Mouse (Mus musculus) lung, postnatal 36 days (tissue): ENCODE results near the gene Aven.

Source experiments
- DNase-seq: peaks from one replicate; pipeline ENCODE4 v3.0.0; 2022; ENCODE audit warnings: mixed read lengths

The Aven gene

DNA sequence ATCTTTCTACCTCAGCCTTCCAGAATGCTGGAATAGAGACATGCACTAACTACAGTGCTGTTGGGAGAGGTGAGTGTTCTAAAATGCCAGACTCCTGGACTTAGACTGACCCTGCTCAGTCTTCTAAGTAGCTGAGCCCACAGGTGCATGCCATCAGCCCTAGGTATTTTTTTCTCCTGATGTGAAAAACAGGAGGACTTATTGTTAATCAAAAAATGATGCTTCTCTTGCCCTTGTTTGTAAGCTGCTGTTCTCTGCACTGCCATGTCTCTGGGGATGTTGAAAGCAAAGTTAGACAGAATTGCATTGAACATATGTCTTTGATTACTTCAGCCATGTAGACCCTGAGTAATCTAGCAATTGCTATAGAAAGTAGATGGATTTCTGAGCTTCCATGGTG, 64.7 kb downstream of the Aven start:
- DNase-seq, result no peak

DNA sequence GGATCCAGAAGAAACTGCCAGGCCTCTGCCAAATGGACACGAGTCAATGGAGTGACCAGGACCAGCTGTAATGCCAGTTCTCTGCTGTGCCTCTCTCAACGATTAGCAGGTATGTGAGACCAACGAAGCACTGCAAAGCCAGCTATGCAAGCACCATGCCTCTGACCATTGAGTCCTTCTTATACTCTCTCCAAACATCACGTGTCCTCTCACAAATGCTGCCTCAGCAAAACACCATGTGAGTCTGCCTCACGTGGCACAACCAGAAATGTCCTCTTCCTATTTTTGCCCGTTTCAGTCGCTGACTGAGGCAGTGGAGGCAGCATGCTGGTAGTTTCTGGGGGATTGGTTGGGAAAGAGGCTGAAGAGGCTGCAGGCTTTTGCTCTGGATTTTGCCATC, 68.8 kb downstream of the Aven start:
- DNase-seq, result no peak

DNA sequence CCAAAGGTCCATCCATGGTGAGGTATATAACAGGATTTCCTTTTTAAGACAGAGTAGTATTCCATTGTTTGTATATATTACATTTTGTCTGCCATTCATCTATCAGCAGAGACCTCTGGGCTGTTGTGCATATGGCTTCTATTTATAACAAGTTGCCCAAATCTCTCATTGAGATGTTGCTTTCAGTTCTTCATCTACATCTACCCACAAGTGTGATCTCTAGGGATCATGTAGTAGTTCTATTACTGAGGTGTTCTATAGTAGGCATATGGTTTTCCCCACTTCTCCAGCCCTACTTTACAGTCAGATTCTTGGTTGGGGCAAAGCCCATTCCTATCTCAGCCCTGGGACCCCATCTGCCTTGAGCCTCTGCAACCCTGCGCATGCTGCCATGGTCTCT, 72.3 kb downstream of the Aven start:
- DNase-seq, result no peak

DNA sequence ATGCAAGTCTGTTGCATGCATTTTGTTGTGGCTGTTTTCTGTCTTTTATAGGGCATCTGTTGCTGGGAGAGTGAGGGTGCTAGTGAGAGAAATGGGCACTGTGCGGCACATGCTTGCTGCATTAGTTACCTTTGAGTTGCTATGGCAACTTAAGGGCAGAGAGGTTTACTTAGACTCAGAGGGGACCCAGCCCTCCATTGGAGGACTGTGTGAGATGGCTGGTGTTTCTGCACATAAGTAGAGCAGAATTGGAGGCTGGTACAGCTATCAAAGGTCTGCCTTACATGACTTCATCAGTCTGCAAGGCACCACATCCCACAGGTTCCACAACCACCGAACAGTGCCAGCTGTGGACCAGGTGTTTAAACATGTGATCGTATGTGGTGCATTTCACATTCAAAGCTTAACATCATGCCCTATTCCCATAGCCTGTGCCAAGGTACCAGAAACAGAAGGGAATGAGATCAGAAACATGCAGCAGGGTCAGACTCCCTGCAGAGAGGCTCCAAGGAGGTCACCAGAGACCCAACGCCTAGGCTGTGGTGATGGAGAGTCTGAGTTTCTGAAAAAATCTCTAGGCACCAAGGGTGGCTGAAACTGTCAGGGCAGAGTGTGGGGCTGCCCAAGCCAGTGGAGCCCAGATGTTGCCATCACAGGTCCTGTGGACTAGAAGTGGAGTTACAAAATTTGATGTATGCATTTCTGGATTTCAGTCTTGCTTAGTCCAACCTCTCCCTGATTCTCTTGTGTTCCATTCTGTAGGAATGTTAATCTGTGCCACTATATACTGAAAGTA, 73.7 kb downstream of the Aven start:
- no peak for DNase-seq

DNA sequence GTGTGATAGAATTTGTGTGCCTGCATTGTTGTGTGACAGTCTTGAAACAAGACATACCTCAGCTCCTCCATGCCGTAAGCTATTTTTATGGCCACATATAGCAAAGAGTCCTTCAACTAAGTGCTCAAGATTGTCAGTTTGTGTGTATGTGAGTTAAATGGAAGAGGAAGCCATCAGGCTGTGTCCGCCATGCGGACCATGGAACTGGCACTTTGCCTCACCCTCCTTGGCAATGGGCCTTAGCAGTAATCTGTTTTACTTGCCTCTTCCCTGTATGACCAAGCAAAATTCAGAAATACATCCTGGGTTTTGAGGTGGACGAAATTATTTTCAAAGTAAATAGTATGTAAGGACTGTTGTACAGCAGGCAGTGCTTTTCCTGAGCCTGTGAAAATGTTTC, 75.0 kb downstream of the Aven start:
- DNase-seq, result no peak

DNA sequence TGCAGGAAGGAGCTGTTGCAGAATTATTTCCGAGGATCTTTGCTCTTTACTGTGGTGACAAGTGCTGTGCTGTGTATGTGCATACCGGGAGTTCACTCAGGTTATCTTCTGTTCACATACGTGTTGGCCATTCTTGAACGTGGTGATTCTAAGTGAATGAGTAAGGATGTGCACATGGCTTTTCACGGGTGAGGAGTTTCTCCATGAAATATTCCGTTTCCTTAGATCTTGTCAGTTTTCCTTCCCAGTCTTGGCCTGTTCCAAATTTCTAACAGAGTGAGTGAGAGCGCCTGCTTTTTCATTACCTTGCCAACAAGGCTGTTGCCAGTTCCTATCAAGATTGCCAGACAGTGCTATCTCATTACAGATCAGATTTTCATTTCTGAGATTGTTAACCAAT, 98.2 kb downstream of the Aven start:
- DNase-seq, result no peak

DNA sequence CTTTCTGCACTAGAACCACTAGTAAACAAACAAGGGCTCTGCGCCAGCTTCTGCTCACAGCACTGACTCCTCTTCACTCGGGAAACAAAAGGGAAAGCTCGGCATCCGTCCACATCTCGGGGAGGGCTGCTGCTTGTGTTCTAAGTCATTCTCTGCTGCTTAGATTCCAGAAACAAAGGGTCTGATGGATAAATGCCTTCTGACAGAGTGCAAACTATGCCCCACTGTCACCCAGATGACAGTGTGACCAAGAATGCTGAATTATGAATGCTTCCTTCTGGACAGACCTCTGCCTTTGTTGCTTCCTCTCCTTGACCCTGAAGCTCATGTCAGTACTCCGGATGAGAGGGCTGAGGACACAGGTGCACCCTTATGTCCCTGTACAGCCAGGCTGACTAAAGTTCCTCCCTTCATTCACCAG, 98.7 kb downstream of the Aven start:
- peak; percentile 14 for DNase-seq

DNA sequence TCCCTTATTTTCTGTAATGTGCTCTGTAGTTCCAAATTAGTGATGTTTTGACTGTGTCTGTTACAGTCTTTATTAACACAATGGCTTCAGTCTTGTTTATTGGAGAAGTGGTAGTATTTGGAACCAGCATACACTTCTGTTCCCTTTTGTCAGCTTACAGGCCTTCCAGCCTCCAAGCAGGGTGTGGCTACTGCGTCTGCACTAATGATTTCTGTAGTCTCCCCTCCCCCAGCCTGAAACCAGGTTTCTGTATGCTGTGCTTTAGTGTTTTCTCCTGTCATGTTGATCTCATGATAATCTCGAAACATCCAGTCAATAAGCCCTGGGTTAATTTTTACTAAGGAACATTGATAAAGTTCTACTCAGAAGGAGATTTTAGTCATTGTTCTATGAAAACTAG, 100.6 kb downstream of the Aven start:
- DNase-seq, result no peak

DNA sequence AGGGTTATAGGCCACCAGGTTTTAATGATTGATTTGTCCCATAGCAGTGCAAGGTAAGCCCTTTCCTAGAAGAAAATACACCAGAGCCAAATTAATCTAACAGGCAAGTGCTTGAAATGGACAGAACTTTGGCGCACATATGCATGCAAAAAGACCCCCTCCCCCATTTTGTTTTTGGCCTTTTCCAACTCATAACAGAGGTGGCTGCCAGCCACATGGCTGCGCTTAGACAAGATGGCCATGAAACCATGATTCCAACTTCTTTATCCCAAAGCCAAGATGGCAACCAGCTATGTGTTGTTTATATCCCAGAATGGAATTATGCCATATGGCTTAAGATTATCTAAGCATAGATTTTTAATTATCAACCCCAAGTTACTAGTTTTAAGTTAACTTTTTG, 101.0 kb downstream of the Aven start:
- DNase-seq, result no peak

DNA sequence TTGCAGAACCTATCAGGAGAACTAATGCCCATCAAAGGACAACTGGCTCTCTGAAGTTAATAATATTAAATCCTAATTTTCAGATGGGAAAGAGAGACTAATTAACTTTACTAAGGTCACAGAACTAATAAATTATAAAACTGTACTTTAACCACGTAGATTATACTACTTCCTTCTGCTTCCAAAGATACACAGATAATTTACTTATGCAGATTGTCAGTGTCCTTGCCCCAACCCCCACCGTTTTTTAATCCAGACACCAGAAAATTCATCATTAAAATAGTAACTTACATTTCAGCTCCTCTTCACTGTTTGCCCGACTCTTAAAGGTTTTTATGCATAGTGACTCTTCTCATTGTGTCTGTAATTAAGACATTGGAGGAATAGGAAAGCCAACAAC, 103.0 kb downstream of the Aven start:
- no peak for DNase-seq

DNA sequence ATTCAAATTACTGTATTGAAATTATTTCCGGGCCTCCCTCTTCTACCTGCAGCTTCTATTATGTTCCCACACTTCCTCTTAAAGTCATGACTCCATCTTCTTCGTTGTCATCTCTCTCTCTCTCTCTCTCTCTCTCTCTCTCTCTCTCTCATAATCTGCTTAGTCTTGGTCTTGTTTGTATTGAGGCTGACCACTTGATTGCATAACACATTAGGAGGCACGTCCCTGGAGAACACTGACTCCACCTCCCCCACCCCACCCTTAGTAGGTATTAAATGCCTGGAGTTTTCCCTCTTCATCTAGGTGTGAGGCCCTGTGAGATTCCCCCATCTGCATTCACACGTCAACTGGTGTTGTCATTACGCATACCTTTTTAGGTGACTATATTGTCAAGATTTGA, 103.7 kb downstream of the Aven start:
- no peak for DNase-seq

DNA sequence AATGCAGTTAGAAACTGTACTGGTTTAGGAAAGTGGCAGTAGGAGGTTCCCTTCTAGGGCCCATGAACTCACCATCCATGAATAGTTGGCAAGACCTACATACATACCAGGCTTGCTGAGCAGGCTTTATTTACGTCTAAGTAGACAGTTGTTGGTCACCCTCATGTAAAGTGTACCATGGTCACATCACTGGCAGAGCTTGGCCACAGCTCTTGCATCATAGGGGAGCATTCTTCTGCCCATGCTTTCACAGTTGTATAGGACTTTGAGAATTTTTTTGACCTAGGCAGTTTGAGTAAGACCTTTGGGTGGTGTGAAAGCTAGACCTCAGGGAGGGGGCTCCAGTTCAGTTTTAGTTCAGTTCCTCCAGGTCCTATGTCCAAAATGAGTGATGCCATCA, 104.3 kb downstream of the Aven start:
- DNase-seq, result no peak

DNA sequence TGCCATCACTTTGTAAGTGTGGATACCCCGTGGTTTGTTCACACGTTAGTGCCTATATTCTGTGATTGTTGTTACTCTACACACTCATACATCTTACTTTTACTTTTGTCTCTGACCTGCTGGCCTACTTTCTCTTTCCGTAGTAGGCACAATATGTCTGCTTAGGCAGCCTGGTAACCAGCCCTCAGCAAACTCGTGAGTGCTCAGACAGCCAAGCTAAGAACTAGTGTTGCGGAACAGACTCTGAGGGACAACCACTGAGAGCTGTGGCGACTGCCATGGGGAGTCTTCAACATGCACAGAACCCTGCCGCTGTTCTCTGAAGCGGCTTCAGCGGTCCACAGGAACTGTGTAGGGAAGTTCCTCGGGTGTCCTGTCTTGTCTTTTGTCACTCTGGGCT, 107.5 kb downstream of the Aven start:
- no peak for DNase-seq

DNA sequence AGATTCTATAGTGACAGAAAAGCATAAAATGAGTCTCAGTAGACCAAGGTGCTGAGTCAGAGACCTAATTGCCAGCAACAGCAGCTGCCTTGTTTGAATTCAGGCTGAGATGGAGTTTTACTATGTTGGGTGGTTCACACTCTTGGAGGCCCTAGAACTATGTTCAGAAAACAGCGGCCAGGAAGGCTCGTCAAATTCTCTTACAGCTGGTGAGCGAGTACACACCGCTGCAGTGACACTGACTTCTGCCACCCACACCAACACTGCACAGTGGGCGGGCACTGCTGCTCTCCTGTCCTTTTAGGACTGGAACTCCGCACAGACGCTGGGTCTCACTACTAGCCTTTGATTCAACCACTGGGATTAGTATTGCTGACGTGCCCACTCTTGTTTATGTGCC, 109.7 kb downstream of the Aven start:
- no peak for DNase-seq

DNA sequence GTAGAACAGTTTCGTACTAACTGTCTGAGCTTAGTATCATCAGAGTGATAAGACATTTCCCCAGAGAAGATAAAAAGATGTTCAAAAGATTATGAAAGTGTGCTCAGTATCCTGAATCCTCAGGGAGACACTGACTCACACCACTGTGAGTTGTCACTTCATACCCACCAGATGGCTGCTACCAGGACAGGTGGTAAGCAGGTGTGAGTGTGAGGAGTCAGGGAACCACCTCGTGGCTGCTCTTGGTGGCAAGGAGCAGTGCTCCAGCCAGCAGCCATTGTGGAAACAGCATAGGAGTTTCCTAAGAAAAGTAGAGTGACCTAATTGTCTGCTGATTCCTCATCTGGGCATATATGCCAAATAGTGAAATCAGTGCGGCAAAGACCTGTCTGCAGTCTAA, 113.8 kb downstream of the Aven start:
- DNase-seq, result no peak

DNA sequence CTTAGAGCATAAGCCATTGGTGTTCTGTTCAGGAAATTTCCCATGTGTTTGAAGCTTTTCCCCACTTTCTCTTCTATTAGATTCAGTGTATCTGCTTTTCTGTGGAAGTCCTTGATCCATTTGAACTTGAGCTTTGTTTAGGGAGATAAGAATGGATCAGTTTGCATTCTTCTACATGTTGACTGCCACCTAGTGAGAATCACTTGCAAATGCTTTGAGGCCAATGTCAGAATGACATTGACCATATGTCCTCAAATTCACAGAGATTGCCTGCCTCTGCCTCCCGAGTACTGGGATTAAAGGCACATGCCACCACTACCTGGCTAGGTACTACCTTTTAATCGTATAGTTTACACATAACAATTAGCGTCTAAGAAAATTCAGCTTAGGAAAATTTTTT, 119.9 kb downstream of the Aven start:
- DNase-seq, result peak; percentile 9

DNA sequence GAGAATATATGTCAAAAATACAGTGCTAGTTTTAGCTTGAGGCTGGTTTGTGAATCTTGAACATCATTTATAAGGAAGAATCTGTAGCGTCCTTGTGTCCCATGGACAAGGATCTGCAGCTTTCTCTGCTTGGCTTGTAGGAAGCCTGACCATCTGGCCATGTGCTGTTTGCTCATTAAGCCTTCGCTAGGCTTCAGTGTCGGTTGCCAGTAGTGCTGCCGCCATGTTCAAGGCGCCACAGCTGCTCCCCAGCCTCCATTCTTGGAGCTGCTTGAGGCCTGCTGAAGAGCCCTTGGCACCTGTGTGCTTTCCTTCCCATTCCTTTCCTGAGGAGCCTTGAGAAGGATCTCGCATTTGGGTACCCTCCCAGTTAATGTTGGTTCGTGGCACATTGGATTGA, 121.6 kb downstream of the Aven start:
- DNase-seq, result no peak

DNA sequence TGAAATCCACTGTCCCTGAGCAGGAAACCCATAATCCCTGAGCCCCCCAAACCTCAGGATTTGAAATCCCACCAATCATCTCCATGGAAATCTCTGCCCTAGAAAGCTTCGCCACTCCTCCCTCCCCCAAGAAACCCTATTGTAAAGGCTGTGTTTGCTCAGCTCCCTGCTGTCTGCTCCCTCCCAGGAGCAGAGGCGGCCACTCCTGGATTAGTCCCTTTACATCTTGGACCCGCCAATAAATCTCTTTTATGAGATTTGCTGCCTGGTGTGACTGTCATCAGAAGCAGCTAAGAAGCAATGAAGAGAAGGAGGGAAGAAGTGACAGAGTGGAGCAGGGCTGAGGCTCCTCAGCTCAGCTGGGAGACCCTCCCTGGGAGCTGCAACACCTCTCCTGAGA, 124.4 kb downstream of the Aven start:
- DNase-seq, result no peak

DNA sequence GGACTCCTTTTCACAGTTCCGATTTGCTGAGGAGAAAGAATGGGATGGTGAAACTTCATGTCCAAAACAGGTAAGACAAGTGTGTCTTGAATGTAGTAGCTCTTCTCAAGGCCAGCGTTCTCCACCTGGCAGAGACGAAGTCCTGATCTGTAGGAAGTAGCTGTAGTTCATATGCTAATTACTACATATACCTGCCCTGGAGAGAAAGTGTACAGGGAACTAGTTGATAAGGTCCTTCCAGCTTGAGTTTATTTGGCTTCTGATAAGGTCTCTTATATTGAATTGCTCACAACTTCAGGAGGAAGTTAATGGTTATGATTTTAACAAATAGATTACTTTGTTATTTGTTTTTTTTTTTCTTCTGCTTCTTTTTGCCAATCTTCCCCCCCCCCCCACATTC, 132.4 kb downstream of the Aven start:
- DNase-seq, result no peak

DNA sequence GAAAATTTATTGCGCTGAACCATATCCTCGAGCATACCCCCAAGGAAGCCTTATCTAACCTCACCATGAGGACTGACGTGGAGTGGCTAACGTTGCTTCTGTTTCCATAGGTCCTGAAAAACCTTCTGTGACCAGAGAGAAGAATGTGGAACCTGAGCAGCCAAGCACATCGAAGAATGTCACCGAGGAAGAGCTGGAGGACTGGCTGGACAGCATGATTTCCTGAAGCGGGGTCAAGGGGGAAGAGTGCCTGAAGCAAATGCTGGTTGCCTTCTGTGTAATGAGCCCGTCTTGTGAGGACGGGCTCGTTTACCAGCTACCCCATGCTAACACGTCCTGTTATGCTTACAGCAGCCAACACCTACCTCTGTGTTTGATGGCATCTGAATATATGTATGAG, 137.9 kb downstream of the Aven start:
- no peak for DNase-seq

DNA sequence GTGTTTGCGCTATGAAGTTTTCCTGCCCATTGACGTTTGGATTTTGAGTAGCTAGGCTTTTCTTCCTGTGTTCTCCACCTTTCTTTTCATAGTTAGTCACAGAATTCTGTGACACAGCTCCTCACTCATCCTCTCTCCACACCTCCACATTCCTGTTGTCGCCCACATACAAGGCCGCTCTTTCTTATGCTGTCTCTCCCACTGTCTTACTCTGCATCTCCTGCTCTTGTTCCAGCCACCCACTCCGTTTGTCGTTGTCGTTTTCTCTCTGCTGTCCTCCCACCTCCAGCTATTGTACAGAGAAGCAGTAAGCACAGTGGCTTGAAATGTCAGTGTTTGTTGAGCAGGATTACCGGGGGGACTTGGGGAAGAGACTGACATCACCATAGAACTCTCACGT, 139.8 kb downstream of the Aven start:
- DNase-seq, result no peak

DNA sequence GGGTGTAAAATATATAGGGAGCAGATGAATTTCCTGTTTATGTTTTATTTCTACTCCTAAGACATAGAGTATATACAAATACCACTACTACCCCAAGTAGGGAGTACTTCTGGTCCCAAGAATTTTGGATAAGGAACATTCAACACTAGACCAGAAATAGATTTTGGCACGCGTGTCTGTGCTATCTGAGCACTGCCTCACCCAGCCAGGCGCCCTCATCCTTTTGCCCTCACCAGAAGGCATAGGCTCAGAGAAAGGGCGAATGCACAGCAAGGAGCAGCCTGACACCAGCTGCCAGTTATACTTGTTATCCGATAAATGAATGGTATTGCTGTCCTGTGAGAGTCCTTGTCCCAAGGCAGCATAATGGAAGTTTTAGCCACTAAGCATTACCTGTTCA, 144.4 kb downstream of the Aven start:
- DNase-seq, result peak; percentile 3

DNA sequence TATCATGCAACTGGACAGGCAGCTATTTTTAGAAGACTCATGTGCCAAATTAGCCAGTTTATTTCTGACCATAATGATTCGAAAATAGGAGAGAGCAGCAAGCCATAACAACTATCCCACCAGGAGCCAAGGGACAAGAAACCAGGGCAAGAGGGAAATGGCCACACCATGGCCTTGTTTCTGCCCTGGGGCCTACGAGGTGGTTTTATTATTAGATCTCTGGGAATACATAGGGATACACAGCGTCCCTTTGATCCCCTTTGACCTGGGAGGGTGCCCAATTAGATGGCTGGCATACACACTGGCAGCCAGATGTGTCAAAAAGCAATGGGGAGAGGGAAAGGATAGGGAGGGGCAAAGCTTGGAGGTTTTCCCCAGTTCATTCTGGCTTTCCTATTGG, 161.1 kb downstream of the Aven start:
- DNase-seq, result no peak

DNA sequence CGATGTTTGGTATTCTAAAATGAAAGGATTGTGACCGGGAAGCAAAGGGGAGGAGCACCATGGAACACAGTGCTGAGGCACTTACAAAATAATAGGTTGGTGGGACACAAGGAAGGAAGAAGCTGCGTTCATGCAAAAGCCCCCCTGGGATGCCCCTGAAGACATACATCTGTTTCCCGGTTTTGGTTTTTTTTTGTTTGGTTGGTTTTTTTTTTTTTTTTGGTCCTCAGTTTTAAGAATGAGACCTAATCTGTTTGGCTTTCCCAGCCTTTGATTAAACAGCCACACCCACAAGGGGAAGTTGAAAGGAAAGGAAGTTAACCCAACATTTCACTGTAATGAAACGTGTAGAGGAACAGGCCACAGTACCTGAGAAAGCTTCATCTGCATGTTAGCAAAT, 163.4 kb downstream of the Aven start:
- no peak for DNase-seq

DNA sequence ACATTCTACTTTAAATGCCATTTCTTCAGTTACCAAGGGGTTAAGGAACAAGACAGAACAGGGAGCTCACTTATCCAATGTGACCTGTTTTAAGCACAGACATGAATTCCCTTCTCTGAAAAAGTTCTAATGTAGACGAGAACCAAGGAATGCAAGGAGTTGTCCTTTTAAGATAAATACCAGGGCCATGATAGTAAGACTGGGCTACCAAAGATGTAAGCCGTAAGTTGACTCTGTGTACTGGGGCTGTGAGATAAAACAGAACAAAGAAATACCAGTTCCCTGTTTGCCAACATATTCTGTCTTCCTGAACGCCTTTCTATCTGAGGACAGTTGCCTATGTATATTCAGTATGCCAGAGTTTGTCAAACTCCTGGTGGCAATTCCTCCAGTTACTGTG, 176.7 kb downstream of the Aven start:
- no peak for DNase-seq

DNA sequence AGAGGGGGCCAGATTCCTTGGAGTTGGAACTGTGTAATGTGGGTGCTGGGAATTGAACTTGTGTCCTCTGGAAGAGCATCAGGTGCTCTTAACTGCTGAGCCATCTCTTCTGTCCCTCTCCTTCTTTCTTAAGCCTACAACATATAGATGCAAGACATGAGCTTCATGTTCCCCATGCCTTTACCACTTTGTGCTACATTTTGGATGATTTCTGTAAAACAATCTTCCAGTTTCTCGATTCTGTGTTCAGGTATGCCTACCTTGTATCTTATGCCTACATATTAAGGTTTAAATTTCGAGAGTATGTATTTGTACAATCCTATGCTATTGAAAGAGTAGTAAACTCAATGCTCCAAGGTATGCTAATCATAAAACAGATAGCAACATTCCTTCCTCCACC, 183.4 kb downstream of the Aven start:
- no peak for DNase-seq
